Mouse (Mus musculus) frontal cortex, postnatal 25 days (tissue): ENCODE measurements around the gene Cdca8.
"Not testable (repeated sequence)": the region's sequence is repeated elsewhere in the genome, so short reads cannot be mapped to it uniquely, and the experiment has no call there.

Experiments
- DNase-seq, 2 experiments: peaks; one replicate each; pipeline ENCODE4 v3.0.0; 2022; ENCODE audit warnings: low spot score in 2 of 2

The Cdca8 gene

GRCm38 (mm10) chr4:124939211-124939610, at the start of gene Cdca8:
Gene Cdca8 (minus strand): TSS chr4:124939311.
- not testable (repeated sequence) for DNase-seq

GRCm38 (mm10) chr4:124988382-124988781, 49.3 kb upstream of the Cdca8 start:
- DNase-seq, result no peak

- DNase-seq, result no peak
These were observed 48.6 kb upstream of the Cdca8 start for GRCm38 (mm10) chr4:124987711-124988097.

GRCm38 (mm10) chr4:124986739-124987710, 47.9 kb upstream of the Cdca8 start:
- no peak for DNase-seq

- no peak for DNase-seq
These were observed 46.8 kb upstream of the Cdca8 start, which contains the start of gene Rspo1 for GRCm38 (mm10) chr4:124985671-124986602. Gene Rspo1 (plus strand): TSS chr4:124986430.

GRCm38 (mm10) chr4:124984871-124985670, 46.0 kb upstream of the Cdca8 start:
- no peak for DNase-seq

GRCm38 (mm10) chr4:124983893-124984526, 44.9 kb upstream of the Cdca8 start:
- DNase-seq, result no peak

GRCm38 (mm10) chr4:124978201-124978600, 39.1 kb upstream of the Cdca8 start:
- no peak for DNase-seq

- no peak for DNase-seq
These were observed 34.2 kb upstream of the Cdca8 start for GRCm38 (mm10) chr4:124973296-124973695.

GRCm38 (mm10) chr4:124972316-124972715, 33.2 kb upstream of the Cdca8 start:
- DNase-seq, result no peak

GRCm38 (mm10) chr4:124971094-124971493, 32.0 kb upstream of the Cdca8 start:
- DNase-seq, result no peak

GRCm38 (mm10) chr4:124970677-124971076, 31.6 kb upstream of the Cdca8 start:
- no peak for DNase-seq

GRCm38 (mm10) chr4:124970194-124970593, 31.1 kb upstream of the Cdca8 start:
- no peak for DNase-seq

- DNase-seq, result no peak
These were observed 30.2 kb upstream of the Cdca8 start for GRCm38 (mm10) chr4:124969219-124969848.

- no peak for DNase-seq
These were observed 29.6 kb upstream of the Cdca8 start for GRCm38 (mm10) chr4:124968711-124969110.

- no peak for DNase-seq
These were observed 25.9 kb upstream of the Cdca8 start for GRCm38 (mm10) chr4:124964912-124965599.

GRCm38 (mm10) chr4:124962576-124962975, 23.5 kb upstream of the Cdca8 start:
- DNase-seq, result no peak

- no peak for DNase-seq
These were observed 21.8 kb upstream of the Cdca8 start for GRCm38 (mm10) chr4:124960940-124961339.

GRCm38 (mm10) chr4:124959062-124959461, 20.0 kb upstream of the Cdca8 start:
- no peak for DNase-seq

- DNase-seq, result no peak
These were observed 18.2 kb upstream of the Cdca8 start for GRCm38 (mm10) chr4:124957284-124957683.
